Mouse (Mus musculus): ENCODE data around the gene Ccnq. TPM values are rescaled to one million over a fixed set of nuclear protein-coding genes. Genes with fewer than 3 reads are reported as not detected.

Ccnq gene
- polyA plus RNA-seq, 1 experiment, result 31.7 TPM

- no peak for DNase-seq (ENCODE audit: low read depth)
- TF ChIP-seq POLR2A (IDR thresholded peaks at IDR 0.05; ENCODE audit: borderline replicate concordance, extremely low read depth, insufficient read depth, insufficient read length, poor library complexity, severe bottlenecking) (no peak), CTCF (IDR thresholded peaks at IDR 0.05; ENCODE audit: borderline replicate concordance, extremely low read depth, insufficient read depth, insufficient read length) (no peak)
Measured at GRCm38 (mm10) chr11:78728041-78728440, 23.5 kb downstream of the Ccnq start.

GRCm38 (mm10) chr11:78726366-78726765, 25.2 kb downstream of the Ccnq start:
- TF ChIP-seq POLR2A (IDR thresholded peaks at IDR 0.05; ENCODE audit: borderline replicate concordance, extremely low read depth, insufficient read depth, insufficient read length, poor library complexity, severe bottlenecking) (no peak), CTCF (IDR thresholded peaks at IDR 0.05; ENCODE audit: borderline replicate concordance, extremely low read depth, insufficient read depth, insufficient read length) (no peak)
- DNase-seq (ENCODE audit: low read depth), result no peak

GRCm38 (mm10) chr11:78724792-78725191, 26.7 kb downstream of the Ccnq start:
- no peak for DNase-seq (ENCODE audit: low read depth)
- no peak for TF ChIP-seq CTCF (IDR thresholded peaks at IDR 0.05; ENCODE audit: borderline replicate concordance, extremely low read depth, insufficient read depth, insufficient read length)
- TF ChIP-seq POLR2A (IDR thresholded peaks at IDR 0.05; ENCODE audit: borderline replicate concordance, extremely low read depth, insufficient read depth, insufficient read length, poor library complexity, severe bottlenecking), result no peak

- no peak for DNase-seq (ENCODE audit: low read depth)
- TF ChIP-seq POLR2A (IDR thresholded peaks at IDR 0.05; ENCODE audit: borderline replicate concordance, extremely low read depth, insufficient read depth, insufficient read length, poor library complexity, severe bottlenecking), result no peak
Measured at GRCm38 (mm10) chr11:78721419-78721818, 30.1 kb downstream of the Ccnq start.

GRCm38 (mm10) chr11:78717655-78718054, 33.9 kb downstream of the Ccnq start:
- DNase-seq (ENCODE audit: low read depth), result no peak
- TF ChIP-seq CTCF (IDR thresholded peaks at IDR 0.05; ENCODE audit: borderline replicate concordance, extremely low read depth, insufficient read depth, insufficient read length) (no peak), POLR2A (IDR thresholded peaks at IDR 0.05; ENCODE audit: borderline replicate concordance, extremely low read depth, insufficient read depth, insufficient read length, poor library complexity, severe bottlenecking) (no peak)

GRCm38 (mm10) chr11:78708642-78709041, 42.9 kb downstream of the Ccnq start:
- no peak for DNase-seq (ENCODE audit: low read depth)
- TF ChIP-seq POLR2A (IDR thresholded peaks at IDR 0.05; ENCODE audit: borderline replicate concordance, extremely low read depth, insufficient read depth, insufficient read length, poor library complexity, severe bottlenecking), result no peak
- TF ChIP-seq CTCF (IDR thresholded peaks at IDR 0.05; ENCODE audit: borderline replicate concordance, extremely low read depth, insufficient read depth, insufficient read length), result no peak

GRCm38 (mm10) chr11:78706026-78706425, 45.5 kb downstream of the Ccnq start:
- DNase-seq (ENCODE audit: low read depth), result no peak
- TF ChIP-seq CTCF (IDR thresholded peaks at IDR 0.05; ENCODE audit: borderline replicate concordance, extremely low read depth, insufficient read depth, insufficient read length) (no peak), POLR2A (IDR thresholded peaks at IDR 0.05; ENCODE audit: borderline replicate concordance, extremely low read depth, insufficient read depth, insufficient read length, poor library complexity, severe bottlenecking) (no peak)

GRCm38 (mm10) chr11:78703085-78703484, 48.4 kb downstream of the Ccnq start:
- TF ChIP-seq CTCF (IDR thresholded peaks at IDR 0.05; ENCODE audit: borderline replicate concordance, extremely low read depth, insufficient read depth, insufficient read length) (no peak), POLR2A (IDR thresholded peaks at IDR 0.05; ENCODE audit: borderline replicate concordance, extremely low read depth, insufficient read depth, insufficient read length, poor library complexity, severe bottlenecking) (no peak)
- no peak for DNase-seq (ENCODE audit: low read depth)

GRCm38 (mm10) chr11:78702319-78702718, 49.2 kb downstream of the Ccnq start:
- TF ChIP-seq POLR2A (IDR thresholded peaks at IDR 0.05; ENCODE audit: borderline replicate concordance, extremely low read depth, insufficient read depth, insufficient read length, poor library complexity, severe bottlenecking) (no peak), CTCF (IDR thresholded peaks at IDR 0.05; ENCODE audit: borderline replicate concordance, extremely low read depth, insufficient read depth, insufficient read length) (no peak)
- DNase-seq (ENCODE audit: low read depth), result no peak

Other genes starting within 250 kb of the Ccnq start
- 0.15 and 0.32 TPM in 2 replicates for gene Sebox, start 248.3 kb downstream of the Ccnq start, polyA plus RNA-seq (2012; rRNA removed)
- 49.9 and 65.5 TPM in 2 replicates for gene Tmem199, start 239.6 kb downstream of the Ccnq start, polyA plus RNA-seq (2012; rRNA removed)
- 106 and 117 TPM in 2 replicates for gene Poldip2, start 239.5 kb downstream of the Ccnq start, polyA plus RNA-seq (2012; rRNA removed)
- 47.2 and 55.3 TPM in 2 replicates for gene Tnfaip1, start 215.4 kb downstream of the Ccnq start, polyA plus RNA-seq (2012; rRNA removed)
- gene Ift20, start 215.4 kb downstream of the Ccnq start, polyA plus RNA-seq (2012; rRNA removed), result 69.7 and 79.3 TPM in 2 replicates
- gene Tmem97, start 201.0 kb downstream of the Ccnq start, polyA plus RNA-seq (2012; rRNA removed), result 15.2 and 16.6 TPM in 2 replicates
- 41.0 and 50.6 TPM in 2 replicates for gene Nlk, start 54.4 kb downstream of the Ccnq start, polyA plus RNA-seq (2012; rRNA removed)
- 18.8 and 22.8 TPM in 2 replicates for gene Lyrm9, start 74.9 kb upstream of the Ccnq start, polyA plus RNA-seq (2012; rRNA removed)
- 0.97 and 1.5 TPM in 2 replicates for gene Nos2, start 169.1 kb upstream of the Ccnq start, polyA plus RNA-seq (2012; rRNA removed)
- gene Lgals9, start 233.2 kb upstream of the Ccnq start, polyA plus RNA-seq (2012; rRNA removed), result 6.1 and 8.8 TPM in 2 replicates

Data from brain, embryonic 14.5 days (tissue).